Mouse (Mus musculus) lung, embryonic 16.5 days (tissue): ENCODE measurements around the gene Arsg. TPM values are rescaled to one million over a fixed set of nuclear protein-coding genes. Genes with fewer than 3 reads are reported as not detected.

Source experiments
- ATAC-seq: fragments of 200-750 bp; cut with Nextera tagmentation; 2 replicates; pipeline ENCODE4 v1.8.0; 2017; ENCODE audit warnings: low read depth, mild to moderate bottlenecking, moderate library complexity
- H3K27ac ChIP-seq: fragments of 300-500 bp; sonication (generic); 2 replicates; pipeline ENCODE4 v1.5.1; 2014; ENCODE audit warnings: mild to moderate bottlenecking, control low read depth, low read length
- H3K27me3 ChIP-seq: fragments of 300-500 bp; sonication (generic); 2 replicates; pipeline ENCODE4 v1.6.1; 2014; ENCODE audit warnings: low read depth, low read length, mixed read lengths; ENCODE audit not compliant: control insufficient read depth, insufficient read depth
- H3K36me3 ChIP-seq: fragments of 300-500 bp; sonication (generic); 2 replicates; pipeline ENCODE4 v1.6.1; 2014; ENCODE audit warnings: low read length; ENCODE audit not compliant: control insufficient read depth, insufficient read depth
- H3K4me1 ChIP-seq: fragments of 300-500 bp; sonication (generic); replicated peaks from 2 replicates; pipeline ENCODE4 v1.6.1; 2014; ENCODE audit warnings: low read length, mixed read lengths; ENCODE audit not compliant: control insufficient read depth, insufficient read depth
- H3K4me2 ChIP-seq: fragments of 300-500 bp; sonication (generic); 2 replicates; pipeline ENCODE4 v1.6.1; 2014; ENCODE audit warnings: low read depth, low read length, control low read depth
- H3K4me3 ChIP-seq: fragments of 300-500 bp; sonication (generic); 2 replicates; pipeline ENCODE4 v1.5.1; 2014; ENCODE audit warnings: mild to moderate bottlenecking, low read length, control low read depth
- H3K9ac ChIP-seq: fragments of 300-500 bp; sonication (generic); 2 replicates; pipeline ENCODE4 v1.6.1; 2014; ENCODE audit warnings: low read length, control low read depth
- H3K9me3 ChIP-seq: fragments of 300-500 bp; sonication (generic); 2 replicates; pipeline ENCODE4 v1.6.1; 2016; ENCODE audit warnings: low read length; ENCODE audit not compliant: control insufficient read depth
- WGBS: fragments of 180-500 bp; shearing (Covaris S2); extraction: QIAGEN DNeasy Blood & Tissue Kit; methylation state at CpG from one replicate; pipeline ENCODE4 v1.1.7; 2014; 5-methylcytosine and 5-hydroxymethylcytosine counted together
- polyA plus RNA-seq: library from polyadenylated mRNA; unstranded; fragments of >200 nt; fragmentation: Nextera tagmentation; extraction: Ambion mirVana; gene quantifications from 2 replicates; pipeline ENCODE4 v1.2.1, GENCODE M21; 2015

Gene Arsg
- polyA plus RNA-seq, 1 experiment from 2014 or later = 4.7 TPM

DNA sequence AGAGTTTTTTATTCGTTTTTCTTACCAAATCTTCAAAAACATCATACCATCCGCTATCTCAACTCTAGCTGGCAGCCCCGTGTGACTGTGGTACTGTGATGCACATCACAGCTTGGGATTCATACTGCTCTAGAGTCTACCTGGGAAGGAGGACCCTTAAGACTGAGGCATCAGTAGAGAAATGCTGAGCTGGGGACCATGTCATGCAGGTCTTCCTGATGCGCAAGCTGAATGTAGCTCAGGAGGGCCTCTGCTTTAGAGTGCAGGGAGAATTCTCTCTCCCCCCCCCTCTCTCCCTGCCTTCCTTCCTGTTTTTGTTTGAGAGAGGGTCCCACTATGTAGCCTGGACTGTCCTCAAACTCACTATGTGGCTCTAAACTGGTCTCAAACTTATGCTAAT, 32.5 kb upstream of the Arsg start:
- Histone ChIP-seq H3K4me2 (peak overlapping the region; percentile 84), H3K9ac (peak overlapping the region; percentile 76), H3K4me3 (peak overlapping the region; percentile 65), H3K9me3 (no peaks in the 10 kb centered on the region), H3K4me1 (peaks cover 8% of the 10 kb centered on the region), H3K27ac (no peak overlapping the region), H3K27me3 (no peaks in the 10 kb centered on the region), H3K36me3 (peaks cover 4% of the 10 kb centered on the region; the same call in 1 of the 2 replicates)
- WGBS = 56% methylated on average over 4 of the region's 4 CpGs
- ATAC-seq = no peak

DNA sequence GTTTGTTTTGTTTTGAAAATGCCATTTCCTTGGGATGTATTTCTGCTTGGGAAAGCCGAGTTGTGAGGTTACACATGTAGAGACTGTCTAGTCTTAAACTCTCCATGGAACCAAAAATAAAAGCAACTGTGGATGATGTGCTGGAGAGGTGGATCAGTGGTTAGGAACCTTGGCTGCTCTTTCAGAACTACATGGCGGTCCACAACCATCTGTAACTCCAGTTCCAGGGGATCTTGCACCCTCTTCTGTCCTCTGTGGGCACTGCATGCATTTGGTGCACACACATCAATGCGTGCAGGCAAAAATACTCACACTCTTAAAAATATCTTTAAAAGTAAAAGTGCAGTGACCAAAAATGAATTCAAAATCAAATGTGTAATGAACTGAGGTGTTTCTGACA, 32.1 kb upstream of the Arsg start:
- H3K36me3 ChIP-seq = peaks cover 4% of the 10 kb centered on the region; the same call in 1 of the 2 replicates
- 65% methylated on average over 3 of the region's 3 CpGs for WGBS
- H3K4me2 ChIP-seq = no peak overlapping the region
- no peak for ATAC-seq
- H3K9ac ChIP-seq = no peak overlapping the region
- no peak overlapping the region for H3K4me3 ChIP-seq
- no peak overlapping the region for H3K27ac ChIP-seq
- no peaks in the 10 kb centered on the region for H3K9me3 ChIP-seq
- H3K27me3 ChIP-seq = no peaks in the 10 kb centered on the region
- H3K4me1 ChIP-seq = peaks cover 8% of the 10 kb centered on the region

DNA sequence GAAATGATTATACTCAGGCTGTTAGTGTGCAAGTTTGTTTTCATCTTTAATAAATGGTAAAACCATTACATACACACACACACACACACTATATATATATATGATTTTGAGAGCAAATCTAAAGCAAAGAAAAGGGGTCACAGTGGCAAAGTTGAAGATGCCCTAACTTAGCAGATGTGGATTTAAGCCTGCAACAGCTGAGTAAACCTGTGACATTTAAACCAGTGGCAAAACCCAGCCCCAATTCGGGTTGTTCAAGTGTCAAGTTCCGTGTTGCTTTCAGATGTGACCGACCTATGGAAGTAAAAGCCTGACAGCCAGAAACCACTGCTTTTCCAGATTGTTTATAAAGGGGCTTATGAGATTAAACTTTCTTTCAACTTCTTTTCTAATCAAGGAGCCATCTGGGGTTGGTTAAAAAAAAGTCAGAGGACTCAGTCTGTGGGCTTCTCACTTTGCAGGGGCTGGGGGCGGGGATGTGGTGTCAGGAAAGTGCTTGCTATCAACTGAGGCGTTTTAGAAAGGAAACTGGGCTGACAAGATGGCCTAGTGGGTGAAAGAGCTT, 30.9 kb upstream of the Arsg start:
- Histone ChIP-seq H3K36me3 (peaks cover 4% of the 10 kb centered on the region; the same call in 1 of the 2 replicates), H3K4me1 (peaks cover 8% of the 10 kb centered on the region), H3K27ac (no peak overlapping the region), H3K27me3 (no peaks in the 10 kb centered on the region), H3K4me2 (no peak overlapping the region), H3K9ac (no peak overlapping the region), H3K9me3 (no peaks in the 10 kb centered on the region), H3K4me3 (no peak overlapping the region)
- ATAC-seq = no peak
- 26% methylated on average over 5 of the region's 5 CpGs for WGBS

DNA sequence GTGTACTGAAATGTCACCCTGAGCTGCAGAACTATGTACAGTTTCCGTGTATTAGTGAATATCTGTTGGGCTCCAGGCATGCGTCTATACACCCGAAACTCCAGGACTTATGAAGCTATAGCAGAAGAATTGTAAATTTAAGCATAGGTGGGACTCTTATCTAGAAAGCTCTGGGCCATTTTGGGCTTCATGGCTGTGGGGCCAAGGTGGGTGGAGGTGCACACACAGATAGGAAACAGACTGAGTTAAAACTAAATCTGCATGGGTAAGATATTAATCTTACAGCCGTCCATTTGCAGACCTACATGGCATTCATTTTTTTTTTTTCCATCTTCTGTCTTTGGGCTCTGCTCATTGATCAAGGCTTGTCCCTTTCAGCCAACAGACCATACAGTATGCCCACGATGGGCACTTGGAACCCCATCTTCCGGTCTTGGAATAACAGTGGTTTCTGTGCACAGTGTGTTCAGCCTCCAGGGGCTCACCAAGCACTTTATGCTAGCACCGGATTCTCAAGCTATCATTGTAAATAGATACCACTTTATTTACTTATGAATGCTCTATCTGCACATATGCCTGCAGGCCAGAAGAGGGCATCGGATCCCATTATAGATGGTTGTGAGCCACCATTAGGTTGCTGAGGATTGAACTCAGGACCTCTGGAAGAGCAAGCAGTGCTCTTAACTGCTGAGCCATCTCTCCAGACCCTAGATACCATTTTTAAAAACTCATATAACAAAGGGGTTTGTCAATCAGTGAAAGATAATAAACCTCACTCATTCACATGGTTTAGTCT, 29.5 kb upstream of the Arsg start:
- 93% methylated on average over 8 of the region's 8 CpGs for WGBS
- H3K4me1 ChIP-seq = peaks cover 8% of the 10 kb centered on the region
- no peak overlapping the region for H3K4me3 ChIP-seq
- no peaks in the 10 kb centered on the region for H3K27me3 ChIP-seq
- H3K27ac ChIP-seq = no peak overlapping the region
- no peak overlapping the region for H3K9ac ChIP-seq
- H3K4me2 ChIP-seq = no peak overlapping the region
- H3K9me3 ChIP-seq = no peaks in the 10 kb centered on the region
- no peaks in the 10 kb centered on the region for H3K36me3 ChIP-seq
- ATAC-seq = no peak

DNA sequence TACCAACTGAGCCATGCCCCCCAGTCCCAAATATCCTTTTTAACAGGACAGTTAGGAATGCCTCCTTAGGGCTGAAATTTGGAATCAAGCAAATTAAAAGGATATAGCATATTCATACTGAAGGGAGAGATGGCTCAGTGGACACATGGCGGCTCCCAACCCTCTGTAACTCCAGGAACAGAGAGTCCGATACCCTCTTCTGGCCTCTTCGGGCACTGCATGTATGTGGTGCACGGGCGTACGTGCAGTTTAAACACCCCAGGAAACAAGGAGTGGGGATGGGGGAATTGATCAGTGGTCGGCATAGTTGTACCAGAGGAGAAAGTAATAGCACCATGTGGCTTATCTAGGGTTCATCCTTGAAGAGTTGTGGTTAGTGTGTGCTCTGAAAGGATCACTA, 28.6 kb upstream of the Arsg start:
- Histone ChIP-seq H3K36me3 (no peaks in the 10 kb centered on the region), H3K4me1 (peaks cover 8% of the 10 kb centered on the region), H3K4me3 (no peak overlapping the region), H3K4me2 (no peak overlapping the region), H3K27ac (no peak overlapping the region), H3K9me3 (no peaks in the 10 kb centered on the region), H3K27me3 (no peaks in the 10 kb centered on the region), H3K9ac (no peak overlapping the region)
- WGBS = 55% methylated on average over 7 of the region's 7 CpGs
- ATAC-seq = no peak

DNA sequence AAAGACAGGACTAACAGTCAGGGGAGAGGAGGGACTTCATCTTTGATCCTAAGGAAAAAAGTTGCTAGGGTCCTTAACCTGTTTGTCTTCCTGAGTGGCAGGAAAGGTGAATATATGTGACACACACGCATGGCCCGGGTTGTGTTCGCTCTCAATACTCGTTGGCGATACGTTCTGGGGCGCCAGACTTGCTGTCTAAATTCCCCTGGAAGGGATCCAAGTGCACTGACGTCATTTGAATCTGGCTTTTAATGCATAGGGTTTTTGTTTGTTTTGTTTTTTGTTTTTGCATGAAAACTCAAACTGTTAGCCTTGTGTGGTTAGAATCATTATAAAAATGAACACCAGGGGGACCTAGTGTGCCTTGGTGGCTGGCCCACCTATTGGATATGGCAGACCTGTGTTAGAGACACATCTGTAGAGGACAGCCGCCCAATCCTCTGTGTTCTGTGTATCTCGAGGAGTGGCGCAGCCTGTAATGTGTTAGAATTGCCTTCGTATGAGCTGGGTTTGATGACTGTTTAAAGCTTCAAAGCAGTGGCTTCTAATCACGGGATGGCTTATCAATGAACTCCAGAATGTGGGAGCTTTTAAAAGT, 27.6 kb upstream of the Arsg start:
- Histone ChIP-seq H3K9ac (no peak overlapping the region), H3K4me2 (no peak overlapping the region), H3K27me3 (no peaks in the 10 kb centered on the region), H3K4me1 (peaks cover 3% of the 10 kb centered on the region), H3K4me3 (no peak overlapping the region), H3K36me3 (no peaks in the 10 kb centered on the region), H3K9me3 (no peaks in the 10 kb centered on the region), H3K27ac (no peak overlapping the region)
- ATAC-seq = peak; percentile 54; the same call in 1 of the 2 replicates
- WGBS = 31% methylated on average over 13 of the region's 13 CpGs

DNA sequence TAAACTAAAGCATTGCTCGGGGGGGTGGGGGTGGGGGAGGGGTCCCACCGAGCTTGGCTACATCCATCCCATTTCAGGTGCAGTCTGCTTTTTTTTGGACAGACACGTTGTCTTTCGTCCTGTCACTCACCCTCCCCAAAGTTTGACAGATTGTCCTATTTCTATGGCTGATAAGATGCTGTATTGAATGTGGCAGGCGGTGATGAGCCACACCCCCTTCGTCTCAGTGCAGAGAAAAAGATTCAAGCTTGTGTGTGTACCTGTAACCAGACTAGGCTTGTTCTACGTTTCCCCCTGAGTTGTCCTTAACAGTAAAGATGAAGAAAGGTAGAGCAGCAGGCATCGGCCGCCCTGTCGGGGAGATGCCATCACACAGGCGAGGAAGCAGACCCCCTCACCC, 22.0 kb upstream of the Arsg start:
- 76% methylated on average over 11 of the region's 11 CpGs for WGBS
- Histone ChIP-seq H3K9ac (no peak overlapping the region), H3K36me3 (no peaks in the 10 kb centered on the region), H3K4me3 (no peak overlapping the region), H3K27ac (no peak overlapping the region), H3K9me3 (no peaks in the 10 kb centered on the region), H3K4me1 (no peaks in the 10 kb centered on the region), H3K27me3 (no peaks in the 10 kb centered on the region), H3K4me2 (no peak overlapping the region)
- ATAC-seq = no peak

DNA sequence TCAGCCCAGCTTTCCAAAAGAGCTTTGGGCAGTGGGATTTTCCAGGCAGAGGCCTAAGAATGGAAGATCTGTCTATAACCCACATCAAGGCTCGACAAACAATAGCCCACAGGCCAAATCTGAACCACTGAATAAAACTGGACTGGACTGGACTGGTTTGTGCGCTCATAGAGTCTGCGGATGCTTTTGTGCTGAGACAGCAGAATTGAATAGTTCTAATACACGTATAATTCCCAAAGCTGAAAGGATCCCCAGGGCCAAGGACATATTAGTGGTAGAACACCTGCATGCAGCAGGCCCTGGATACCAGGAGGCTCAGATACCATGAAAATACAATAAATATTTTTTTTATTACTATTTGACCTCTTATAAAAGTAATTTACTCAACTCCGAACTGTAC, 16.9 kb upstream of the Arsg start:
- H3K4me3 ChIP-seq = no peak overlapping the region
- no peaks in the 10 kb centered on the region for H3K27me3 ChIP-seq
- no peak overlapping the region for H3K27ac ChIP-seq
- 94% methylated on average over 5 of the region's 5 CpGs for WGBS
- H3K9ac ChIP-seq = no peak overlapping the region
- H3K9me3 ChIP-seq = no peaks in the 10 kb centered on the region
- H3K4me2 ChIP-seq = no peak overlapping the region
- H3K36me3 ChIP-seq = no peaks in the 10 kb centered on the region
- no peak for ATAC-seq
- H3K4me1 ChIP-seq = no peaks in the 10 kb centered on the region

DNA sequence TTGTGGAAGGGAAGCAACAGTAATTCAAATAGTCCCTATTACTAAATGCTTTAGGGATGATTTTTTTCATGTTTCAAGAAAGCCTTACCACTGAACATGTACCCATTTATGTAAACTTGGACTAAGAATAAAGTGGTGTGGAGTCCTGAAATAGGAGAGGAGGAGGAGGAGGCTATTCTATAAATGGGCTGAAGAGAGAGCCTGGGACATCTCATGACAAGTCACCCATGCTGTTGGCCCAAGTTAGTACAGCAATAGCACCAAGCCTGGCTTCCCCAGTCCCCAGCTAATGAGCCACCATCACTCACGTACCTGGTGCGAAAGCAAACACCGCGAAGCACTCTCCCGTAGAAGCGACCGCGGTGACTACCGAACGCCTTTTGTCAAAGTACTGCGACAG, 15.0 kb upstream of the Arsg start:
- Histone ChIP-seq H3K4me3 (no peak overlapping the region), H3K27me3 (no peaks in the 10 kb centered on the region), H3K4me2 (no peak overlapping the region), H3K9me3 (no peaks in the 10 kb centered on the region), H3K9ac (no peak overlapping the region), H3K36me3 (no peaks in the 10 kb centered on the region), H3K27ac (no peak overlapping the region), H3K4me1 (no peaks in the 10 kb centered on the region)
- 91% methylated on average over 11 of the region's 11 CpGs for WGBS
- no peak for ATAC-seq
